Mouse (Mus musculus) erythroblast, embryonic 14.5 days (primary cell): ENCODE measurements around the gene Ptpdc1.

Experiments used
- GATA1 ChIP-seq: IDR thresholded peaks from 2 replicates; pipeline ENCODE4 v1.6.1; 2012; ENCODE audit warnings: low read length, inconsistent platforms, mixed read lengths
- TAL1 ChIP-seq: IDR thresholded peaks from 3 replicates; pipeline ENCODE4 v1.6.1; 2012; ENCODE audit warnings: low read length, inconsistent platforms, mixed read lengths

DNA sequence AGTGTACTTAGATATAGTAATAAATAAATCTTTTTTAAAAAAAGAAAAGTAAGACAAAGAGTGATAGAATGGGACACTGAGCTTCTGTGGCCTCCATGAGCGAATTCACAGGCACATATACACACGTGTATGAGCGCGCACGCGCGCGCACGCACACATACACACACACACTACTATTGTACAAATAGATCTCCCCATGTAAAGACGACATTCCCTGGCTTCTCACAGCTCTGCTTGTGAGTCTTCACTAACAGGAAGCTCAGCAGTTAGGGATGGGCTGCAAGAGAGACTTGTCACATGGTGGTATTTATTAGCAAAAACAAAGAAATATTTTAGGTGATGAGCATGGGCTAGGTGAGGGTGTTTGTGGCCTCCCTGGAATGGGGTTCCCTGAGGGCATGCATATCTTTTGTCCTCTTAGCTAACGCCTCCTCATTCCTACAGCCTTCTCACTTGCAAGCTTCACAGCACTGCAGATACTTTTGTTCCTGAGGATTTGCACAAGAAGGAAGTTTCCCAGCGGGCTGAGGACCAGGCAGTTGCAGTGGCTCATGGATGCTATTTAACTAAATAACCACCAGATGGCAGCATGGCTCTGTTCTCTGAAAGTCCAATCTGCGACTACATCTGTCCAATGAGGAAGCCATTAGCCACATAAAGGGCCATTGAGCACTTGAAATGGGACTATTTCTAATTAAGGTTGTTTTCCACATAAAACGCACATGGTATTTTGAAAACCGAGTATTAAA is 97.2 kb downstream of the Ptpdc1 start:
- TF ChIP-seq TAL1 (no peak), GATA1 (no peak)
